Mouse (Mus musculus) gastrocnemius, adult 18-20 months (tissue): Measurements from ENCODE around the gene Clcn2. TPM values are rescaled to one million over a fixed set of nuclear protein-coding genes. Genes with fewer than 3 reads are reported as not detected.

Source experiments
- DNase-seq: peaks from one replicate; pipeline ENCODE4 v3.0.0; 2021; ENCODE audit warnings: low spot score
- total RNA-seq, 2 experiments: library from RNA; stranded (reverse); gene quantifications; 2 replicates each; pipeline ENCODE4 v1.2.3; 2021

Gene Clcn2
- total RNA-seq, 2 experiments from 2014 or later: 0.64 to 1.1 TPM

DNA sequence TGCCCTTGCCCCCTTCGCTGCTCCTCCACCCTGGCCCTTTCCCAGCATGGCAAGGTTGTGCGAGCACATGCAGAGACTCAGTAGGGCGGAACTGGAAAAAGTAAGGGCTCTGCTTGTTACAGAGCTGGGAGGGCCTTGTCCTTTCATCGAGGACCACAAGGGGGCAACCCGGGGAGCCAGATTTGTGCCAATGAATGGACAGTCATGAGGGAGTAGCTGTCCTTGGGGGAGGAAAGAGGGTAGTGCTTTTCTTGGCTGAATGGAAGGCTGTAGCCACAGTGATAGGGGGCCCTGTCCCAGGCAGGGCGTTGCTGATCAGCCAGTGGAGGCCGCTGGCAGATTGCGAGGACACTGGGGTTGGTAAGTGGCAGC lies 15.0 kb downstream of the Clcn2 start:
- peak; percentile 54 for DNase-seq

DNA sequence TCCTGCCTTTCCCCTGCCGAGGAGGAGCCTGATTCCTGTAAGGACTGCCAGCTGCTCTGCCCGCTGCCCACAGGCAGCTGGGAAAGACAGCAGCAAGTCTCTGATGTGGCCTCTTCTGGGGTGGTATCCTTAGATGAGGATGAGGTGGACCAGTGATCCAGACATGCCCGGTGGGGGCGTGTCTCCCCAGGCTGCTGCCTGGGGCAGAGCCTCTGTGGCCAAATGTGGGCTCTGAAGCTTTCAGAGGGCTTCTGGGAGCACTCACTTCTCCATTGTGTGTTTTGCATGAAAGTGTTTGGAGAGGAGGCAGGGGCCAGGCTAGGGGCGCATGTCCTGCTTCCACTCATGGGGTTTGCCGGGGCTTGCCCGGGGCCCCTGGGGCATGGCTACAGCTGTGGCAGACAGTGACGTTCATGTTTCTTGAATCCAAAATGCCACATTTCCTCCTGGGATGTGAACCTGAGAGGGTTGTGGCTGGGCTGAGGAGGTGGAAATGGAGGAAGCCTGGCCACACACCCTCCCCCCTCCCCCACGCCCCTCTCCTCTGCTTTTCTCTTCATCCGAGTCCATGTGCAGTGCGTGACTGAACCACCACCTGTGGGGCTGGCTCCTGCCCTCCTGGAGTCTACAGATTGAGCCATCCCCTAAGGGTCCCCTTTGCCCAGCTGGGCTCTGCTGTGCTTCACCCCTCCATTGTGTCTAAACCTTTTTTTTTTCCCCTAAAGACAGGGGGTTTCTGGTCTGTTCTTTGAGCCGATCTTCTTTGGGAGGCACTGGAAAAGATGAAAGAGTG lies 15.6 kb downstream of the Clcn2 start:
- no peak for DNase-seq

DNA sequence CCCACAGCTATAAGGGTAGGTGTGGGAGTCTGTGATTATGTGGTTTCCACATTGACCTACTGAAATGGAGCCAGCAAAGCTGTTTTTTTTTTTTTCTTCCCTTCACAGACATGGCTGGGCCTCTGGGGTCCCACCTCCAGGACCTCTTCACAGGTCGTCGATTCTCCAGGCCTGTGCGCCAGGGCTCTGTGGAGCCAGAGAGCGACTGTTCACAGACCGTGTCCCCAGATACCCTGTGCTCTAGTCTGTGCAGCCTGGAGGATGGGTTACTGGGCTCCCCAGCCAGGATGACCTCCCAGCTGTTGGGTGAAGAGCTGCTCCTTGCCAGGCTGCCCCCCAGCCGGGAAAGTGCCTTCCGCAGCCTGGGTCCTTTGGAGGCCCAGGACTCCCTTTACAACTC lies 16.2 kb downstream of the Clcn2 start:
- no peak for DNase-seq

DNA sequence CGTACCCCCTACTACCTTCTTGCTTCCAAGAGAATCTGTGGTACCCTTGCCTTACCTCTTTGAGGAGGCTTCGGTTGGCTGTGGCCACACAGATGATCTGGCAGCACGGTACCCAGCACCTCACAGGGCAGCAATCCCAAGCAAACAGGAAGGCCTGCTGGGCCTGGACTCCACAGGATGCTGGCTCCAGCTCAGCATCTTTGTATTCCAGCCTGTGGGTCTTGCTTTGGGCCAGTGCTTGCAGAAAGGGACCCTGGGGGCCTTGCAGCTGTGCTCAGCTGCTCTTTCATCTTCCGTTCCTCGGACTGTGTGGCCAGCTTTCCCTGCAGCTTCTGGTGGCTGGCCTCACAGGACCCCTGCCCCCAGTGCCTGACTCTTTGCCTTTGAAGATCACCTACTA lies 17.5 kb downstream of the Clcn2 start:
- no peak for DNase-seq

DNA sequence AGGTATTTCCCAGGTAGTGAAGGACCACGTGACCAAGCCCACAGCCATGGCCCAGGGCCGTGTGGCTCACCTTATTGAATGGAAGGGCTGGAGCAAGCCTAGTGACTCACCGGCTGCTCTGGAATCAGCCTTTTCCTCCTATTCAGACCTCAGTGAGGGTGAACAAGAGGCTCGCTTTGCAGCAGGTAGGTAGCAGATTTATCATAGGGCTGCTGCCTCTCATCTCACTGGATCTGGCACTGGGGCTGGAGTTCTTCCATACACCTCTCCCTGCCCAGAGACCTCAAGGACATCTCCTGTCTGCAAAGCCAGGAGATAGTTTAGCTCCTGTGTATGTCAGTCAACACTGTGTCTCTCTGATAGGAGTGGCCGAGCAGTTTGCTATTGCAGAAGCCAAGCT lies 18.3 kb downstream of the Clcn2 start:
- DNase-seq: no peak

DNA sequence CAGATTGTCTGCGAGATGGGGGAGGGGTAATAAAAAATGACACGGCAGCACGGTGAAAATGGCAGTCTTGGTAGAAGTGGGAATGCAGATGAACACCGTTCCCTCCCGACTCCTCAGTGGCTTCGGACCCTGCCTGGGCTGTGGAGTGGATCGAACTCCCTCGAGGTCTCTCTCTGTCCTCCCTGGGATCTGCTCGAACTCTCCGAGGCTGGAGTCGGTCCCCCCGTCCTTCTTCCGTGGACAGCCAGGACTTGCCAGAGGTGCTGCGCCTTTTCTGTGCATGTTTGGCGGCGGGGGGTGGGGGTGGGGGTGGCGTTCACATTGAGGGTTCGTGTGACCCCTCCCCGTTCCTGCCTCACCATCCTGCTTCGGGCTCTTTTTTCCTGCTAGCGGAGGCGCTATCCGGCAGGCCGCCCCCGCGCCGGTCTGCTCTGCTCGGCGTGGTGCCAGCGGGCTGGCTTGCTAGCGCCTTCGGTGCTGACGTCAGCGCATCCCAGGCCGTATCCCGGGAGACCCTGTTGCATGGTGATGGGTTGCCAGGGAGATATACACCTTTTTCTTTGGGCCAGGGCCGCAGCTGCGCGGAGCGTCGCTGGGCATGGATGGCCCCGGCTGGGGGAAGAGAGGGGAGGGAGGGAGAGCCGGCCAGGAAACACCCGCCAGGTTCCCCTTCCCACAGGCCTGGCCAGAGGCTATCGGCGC lies 21.8 kb downstream of the Clcn2 start:
- peak; percentile 84 for DNase-seq

DNA sequence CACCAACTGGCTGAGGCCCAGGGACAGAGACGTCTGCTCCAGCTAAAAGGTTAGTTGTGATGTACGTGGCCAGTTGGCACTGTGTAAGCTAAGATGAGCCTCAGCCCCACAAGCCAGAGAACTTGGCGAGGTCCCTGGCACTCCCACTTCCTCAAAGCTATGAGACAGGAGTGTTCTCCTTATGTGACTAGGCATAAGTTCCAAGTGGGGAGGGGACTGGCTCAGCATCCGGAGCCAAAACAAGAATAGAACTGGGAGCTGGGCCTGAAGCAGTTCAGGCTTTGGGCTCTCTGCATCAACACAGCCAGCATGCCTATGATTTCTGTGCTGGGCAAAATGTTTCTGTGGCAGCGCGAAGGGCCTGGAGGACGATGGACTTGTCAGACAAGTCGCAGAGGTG lies 22.8 kb downstream of the Clcn2 start:
- DNase-seq: peak; percentile 83

DNA sequence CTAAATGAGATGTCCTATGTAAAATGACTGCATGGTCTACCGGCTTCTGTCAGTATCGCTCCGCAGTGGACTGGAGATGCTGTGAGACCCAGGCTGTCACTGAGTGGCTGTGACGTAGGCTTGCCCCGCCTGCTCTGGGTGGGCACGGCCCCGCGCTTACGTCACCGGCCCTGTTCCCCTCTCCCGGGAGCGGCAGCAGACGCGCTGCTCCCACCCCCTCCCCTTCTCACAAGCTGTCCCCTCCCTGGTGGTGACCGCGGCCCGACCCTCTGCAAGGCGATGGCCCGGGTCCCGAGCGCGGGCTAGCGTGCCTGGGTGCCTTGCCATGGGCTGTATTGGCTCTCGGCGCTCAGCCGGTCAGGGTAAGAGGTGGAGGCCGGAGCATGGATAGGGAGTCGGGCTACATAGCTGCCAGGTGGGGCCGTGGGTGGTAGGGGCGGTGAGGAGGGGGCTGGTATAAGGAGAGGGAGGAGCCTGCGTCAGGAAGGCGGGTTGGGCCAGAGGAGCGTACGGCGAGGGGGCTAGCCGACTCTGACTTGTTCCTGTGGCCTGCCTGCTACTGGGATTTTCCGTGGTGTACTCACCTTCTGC lies 24.3 kb downstream of the Clcn2 start, which contains the start of gene Fam131a:
TSS of gene Fam131a (plus strand) at position 131 of the 591 bp plus-strand sequence.
- DNase-seq: peak; percentile 89

DNA sequence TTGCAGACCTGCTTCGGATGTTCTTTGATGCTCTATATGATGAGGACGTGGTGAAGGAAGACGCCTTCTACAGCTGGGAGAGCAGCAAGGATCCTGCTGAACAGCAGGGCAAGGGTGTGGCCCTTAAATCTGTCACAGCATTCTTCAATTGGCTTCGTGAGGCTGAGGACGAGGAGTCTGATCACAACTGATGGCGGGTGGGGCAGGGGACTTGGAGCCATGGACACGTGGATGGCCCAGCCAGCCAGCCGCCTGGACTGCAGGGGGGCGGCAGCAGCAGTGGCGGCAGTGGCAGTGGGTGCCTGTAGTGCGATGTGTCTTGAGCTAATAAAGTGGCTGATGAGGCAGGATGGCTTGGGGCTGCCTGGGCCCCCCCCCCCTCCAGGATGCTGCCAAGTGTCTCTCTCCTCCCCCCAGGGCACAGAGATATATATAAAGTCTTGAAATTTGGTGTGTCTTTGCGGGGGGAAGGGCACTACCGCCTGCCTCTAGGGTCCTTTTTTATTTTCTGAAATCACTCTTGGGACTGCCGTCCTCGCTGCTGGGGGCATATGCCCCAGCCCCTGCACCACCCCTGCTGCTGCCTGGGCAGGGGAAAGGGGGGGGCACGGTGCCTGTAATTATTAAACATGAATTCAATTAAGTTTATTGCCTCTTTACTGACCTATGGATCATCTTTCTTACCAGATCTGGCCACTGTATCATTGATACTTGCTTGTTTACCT lies 25.1 kb downstream of the Clcn2 start:
- DNase-seq: no peak

DNA sequence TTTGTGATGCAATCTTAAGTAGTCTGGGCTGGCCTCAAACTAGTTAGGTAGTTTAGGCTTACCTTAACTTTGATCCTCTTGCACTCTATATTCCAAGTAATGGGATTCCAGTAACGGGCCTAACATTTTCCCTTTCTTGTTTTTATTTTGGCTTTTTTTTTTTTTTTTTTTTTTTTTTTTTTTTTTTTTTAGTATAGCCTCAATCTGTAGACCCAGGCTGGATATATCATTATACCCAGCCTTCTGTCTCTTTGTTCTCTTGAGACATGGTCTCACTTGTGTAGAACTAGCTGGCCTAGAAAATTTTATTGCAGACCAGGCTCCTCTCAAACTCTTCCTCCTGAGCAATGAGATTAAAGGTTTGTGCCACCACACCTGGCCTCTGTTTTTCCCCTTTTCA lies 25.9 kb downstream of the Clcn2 start:
- DNase-seq: no peak

DNA sequence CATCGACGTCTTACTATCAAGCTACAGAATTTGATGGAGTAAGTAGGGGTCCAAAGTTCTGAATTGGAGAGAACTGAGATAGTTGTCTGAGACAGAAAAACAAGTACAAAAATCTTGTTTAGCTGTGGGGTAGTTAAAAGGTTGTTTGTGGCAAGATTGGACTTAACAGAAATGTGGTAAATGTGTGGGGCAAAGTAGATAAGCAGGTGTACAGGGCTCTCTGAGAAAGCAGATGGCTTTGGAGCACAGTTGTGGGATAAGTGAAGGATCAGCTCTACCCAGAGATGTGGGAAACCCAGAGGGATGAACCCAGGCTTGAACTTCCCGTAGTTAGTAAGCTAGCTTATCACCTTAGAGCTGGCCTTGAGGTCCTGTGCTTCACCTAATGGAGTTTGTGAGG lies 26.8 kb downstream of the Clcn2 start:
- no peak for DNase-seq

DNA sequence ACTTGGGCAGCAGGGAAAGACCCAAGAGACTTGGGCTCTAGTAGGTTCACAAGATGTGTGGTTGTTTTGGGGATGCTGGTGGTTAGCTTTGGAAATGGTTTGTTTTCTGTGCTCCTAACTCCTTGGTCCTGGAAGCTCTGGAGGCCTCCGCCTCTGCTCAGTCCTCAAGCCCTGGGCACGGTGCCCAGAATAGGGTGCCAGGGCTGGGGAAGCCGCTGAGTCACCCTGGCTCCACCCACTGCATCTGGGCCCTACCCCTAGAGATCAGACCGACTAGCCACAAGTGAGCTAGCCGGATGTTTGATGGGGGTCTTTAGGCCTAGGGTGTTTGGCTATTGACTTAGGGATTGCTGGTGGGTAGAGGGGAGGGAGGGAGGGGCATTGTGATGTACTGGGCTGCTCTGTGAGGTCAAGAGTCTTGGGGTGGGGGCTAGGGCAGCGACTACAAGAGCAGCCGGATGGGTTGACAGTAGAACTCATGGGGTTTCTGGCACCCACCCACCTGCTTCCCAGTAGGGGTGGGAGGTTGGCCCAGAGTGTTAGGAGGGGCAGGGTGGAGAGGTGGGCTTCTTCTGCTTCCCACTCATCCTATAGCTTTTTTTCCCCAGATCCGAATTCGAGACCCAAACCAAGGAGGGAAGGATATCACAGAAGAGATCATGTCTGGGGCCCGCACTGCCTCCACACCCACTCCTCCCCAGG lies 39.4 kb downstream of the Clcn2 start:
- peak; percentile 92 for DNase-seq

DNA sequence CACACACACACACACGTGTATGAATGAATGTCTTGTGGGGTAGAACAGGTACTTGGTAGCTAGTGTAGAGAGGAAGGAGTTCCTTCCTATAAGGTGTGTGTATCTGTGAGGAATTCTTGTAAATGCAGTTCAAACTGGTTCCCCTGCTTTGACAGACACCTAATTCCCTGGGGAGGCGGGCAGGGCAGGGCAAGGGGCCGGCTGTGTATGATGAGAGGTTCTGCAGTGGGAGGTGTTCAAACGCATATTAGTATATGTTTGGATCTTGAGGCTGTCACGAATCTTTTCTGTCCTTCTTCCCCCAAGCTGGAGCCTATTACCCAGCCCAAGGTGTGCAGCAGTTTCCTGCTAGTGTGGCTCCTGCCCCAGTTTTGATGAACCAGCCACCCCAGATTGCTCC lies 40.2 kb downstream of the Clcn2 start:
- DNase-seq: no peak

DNA sequence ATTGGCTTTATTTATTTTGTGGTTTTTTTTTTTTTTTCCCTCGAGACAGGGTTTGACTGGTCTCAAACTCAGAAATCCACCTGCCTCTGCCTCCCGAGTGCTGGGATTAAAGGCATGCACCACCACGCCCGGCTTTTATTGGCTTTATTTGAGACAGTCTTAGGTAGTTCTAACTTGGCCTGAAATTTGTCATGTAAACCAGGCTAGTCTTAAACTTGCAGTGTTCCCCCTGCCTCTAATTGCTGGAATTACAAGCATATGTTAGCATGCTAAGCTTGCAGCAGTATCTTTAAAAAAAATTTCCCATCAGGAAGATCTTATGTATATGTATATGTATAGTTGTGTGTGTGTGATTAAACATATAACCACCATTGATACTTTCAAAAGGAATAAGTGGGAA lies 40.8 kb downstream of the Clcn2 start:
- DNase-seq: no peak

DNA sequence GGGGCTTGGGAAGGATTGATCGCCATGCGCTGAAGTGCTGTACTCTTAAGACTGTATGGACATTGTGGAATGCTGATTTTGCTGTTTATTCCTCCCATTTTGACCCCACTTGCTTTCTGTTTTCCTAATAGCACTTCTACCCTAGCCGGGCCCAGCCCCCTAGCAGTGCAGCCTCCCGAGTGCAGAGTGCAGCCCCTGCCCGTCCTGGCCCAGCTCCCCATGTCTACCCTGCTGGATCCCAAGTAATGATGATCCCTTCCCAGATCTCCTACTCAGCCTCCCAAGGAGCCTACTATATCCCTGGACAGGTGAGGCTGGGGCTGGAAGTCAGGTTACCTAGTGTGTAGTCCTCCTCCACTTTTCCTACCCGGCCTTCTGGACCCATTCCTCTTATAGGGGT lies 42.3 kb downstream of the Clcn2 start:
- DNase-seq: no peak

DNA sequence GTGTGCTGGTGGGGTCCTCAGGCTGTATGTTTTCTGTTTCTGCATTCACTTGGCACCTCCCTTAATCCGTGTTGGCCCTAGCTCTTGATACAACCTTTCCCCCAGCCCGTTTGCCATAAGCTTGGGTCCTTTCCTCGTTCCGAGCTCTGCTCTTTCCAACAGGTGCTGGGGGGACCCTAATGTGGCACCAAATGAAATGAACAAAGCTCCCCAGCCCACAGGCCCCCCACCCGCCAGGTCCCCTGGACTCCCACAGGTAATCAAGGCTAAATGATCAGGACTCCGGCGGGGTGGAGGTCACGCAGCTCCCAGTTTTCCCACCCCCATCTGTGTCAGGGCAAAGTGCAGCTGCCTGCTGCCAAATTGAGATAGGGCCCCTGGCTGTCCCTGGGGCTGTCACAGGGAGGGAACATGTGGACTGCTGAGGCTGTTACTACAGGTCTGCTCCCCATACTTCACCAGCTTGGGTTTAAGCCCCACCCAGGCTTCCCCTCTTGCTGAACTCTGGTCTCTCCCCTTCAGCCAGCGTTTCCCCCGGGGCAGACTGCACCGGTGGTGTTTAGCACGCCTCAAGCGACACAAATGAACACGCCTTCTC lies 43.7 kb downstream of the Clcn2 start:
- DNase-seq: no peak

DNA sequence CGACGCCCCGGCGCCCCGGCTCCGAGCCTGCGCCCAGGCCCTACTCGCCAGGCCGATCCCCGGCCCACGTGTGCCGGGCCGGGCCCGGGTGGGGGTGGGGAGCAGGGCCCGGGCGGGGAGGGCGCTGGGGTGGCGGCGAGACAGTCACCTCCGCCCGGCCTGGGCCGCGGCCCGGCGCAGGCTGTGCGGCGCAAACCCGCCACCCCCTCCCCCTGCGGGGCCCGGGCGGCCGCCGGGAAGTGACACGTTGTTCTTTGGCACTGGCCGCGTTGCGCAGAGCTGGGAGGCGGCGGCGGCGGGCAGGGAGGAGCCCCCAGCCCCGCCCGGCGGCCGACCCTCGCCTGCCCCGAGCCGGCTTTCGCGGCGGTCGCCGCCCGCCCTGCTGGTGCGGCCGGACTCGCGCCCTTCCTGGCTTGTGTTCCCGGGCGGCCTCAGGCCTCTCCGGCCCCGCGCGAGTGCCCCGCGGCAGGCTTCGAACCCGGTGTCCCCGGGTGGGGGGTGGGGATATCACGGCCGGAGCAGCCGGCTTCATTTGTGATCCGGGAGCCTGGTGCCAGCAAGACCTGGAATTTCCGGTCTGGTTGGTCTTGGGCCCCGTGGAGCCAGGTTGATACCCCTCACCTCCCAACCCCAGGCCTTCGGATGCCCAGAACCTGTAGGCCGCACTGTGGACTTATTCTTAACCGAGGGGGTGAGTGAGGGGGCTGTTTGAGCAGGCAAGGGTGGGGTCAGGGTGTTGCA lies 44.4 kb downstream of the Clcn2 start:
- peak; percentile 56 for DNase-seq

DNA sequence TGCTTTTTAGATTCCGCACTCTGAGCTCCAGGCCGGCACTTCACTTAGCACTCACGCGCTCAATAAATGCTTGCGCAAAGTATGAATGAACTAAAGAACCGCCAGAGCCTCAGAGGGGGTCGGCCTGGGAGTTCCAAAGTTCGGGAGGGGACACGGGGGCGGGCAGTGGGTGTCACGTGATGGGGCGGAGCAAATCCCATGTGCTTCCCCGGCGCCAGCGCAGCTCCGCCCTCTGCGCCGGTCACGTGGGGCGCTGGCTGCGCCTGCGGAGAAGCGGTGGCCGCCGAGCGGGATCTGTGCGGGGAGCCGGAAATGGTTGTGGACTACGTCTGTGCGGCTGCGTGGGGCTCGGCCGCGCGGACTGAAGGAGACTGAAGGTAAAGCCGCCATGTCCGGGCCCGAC lies 45.0 kb downstream of the Clcn2 start:
- peak; percentile 96 for DNase-seq

DNA sequence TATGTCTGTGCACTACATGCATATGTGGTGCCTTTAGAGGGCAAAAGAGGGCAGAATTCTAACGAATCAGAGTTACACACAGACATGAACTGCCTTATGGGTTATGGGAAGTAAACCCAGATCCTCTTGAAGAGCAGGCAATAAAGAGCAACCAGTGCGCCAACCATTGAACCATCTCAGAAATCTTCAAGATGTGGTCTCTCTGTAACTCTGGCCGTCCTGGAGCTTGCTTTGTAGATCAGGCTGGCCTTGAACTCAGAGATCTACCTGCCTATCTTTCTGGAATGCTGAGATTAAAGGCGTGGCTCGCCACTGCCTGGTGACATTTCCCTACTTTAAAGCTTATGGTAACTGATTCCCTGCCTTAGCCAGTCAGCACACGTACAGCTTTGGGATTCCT lies 45.7 kb downstream of the Clcn2 start:
- no peak for DNase-seq

DNA sequence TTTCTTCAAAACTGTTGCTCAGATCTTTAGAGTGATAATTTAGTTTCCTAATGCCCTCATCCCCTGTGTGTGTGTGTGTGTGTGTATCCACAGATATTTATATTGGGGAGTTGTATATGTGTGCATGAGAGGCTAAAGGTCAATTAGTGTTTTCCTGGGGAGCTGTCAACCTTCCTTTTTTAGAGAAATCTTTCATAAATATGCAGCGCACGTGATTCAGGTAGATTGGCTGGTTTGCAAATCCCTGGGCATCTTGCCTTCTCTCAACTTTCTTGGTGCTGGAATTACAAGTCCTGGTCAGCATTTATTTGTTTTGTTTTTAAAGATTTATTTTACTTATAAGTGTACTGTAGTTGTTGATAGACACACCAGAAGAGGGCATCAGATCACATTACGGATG lies 47.3 kb downstream of the Clcn2 start:
- DNase-seq: no peak
